Mouse (Mus musculus) neural tube, embryonic 12.5 days (tissue): ENCODE data around the gene Tcf23. TPM values are rescaled to one million over a fixed set of nuclear protein-coding genes. Genes with fewer than 3 reads are reported as not detected.

Experiments used
- ATAC-seq: fragments of 200-750 bp; cut with Nextera tagmentation; 2 replicates; pipeline ENCODE4 v1.8.0; 2017; ENCODE audit warnings: low read depth, mild to moderate bottlenecking, moderate TSS enrichment, moderate library complexity; ENCODE audit not compliant: low FRiP score
- H3K27ac ChIP-seq: fragments of 300-500 bp; sonication (generic); 2 replicates; pipeline ENCODE4 v1.5.1; 2016
- H3K27me3 ChIP-seq: fragments of 300-500 bp; sonication (generic); replicated peaks from 2 replicates; pipeline ENCODE4 v1.6.1; 2016; ENCODE audit warnings: mild to moderate bottlenecking
- H3K36me3 ChIP-seq: fragments of 300-500 bp; sonication (generic); 2 replicates; pipeline ENCODE4 v1.6.1; 2016; ENCODE audit warnings: mild to moderate bottlenecking
- H3K4me1 ChIP-seq: fragments of 300-500 bp; sonication (generic); 2 replicates; pipeline ENCODE4 v1.6.1; 2016
- H3K4me2 ChIP-seq: fragments of 300-500 bp; sonication (generic); replicated peaks from 2 replicates; pipeline ENCODE4 v1.6.1; 2016; ENCODE audit warnings: mild to moderate bottlenecking
- H3K4me3 ChIP-seq: fragments of 300-500 bp; sonication (generic); 2 replicates; pipeline ENCODE4 v1.5.1; 2016
- H3K9ac ChIP-seq: fragments of 300-500 bp; sonication (generic); 2 replicates; pipeline ENCODE4 v1.6.1; 2016; ENCODE audit warnings: mild to moderate bottlenecking
- H3K9me3 ChIP-seq: fragments of 300-500 bp; sonication (generic); 2 replicates; pipeline ENCODE4 v1.6.1; 2016; ENCODE audit warnings: mild to moderate bottlenecking
- WGBS: fragments of 180-500 bp; shearing (Covaris S2); methylation state at CpG from one replicate; pipeline ENCODE4 v1.1.7; 2016; 5-methylcytosine and 5-hydroxymethylcytosine counted together
- polyA plus RNA-seq: library from polyadenylated mRNA; unstranded; fragments of >200 nt; fragmentation: Nextera tagmentation; extraction: Ambion mirVana; gene quantifications from 2 replicates; pipeline ENCODE4 v1.2.1, GENCODE M21; 2016

Tcf23 gene
- polyA plus RNA-seq: not detected in 2 replicates

DNA sequence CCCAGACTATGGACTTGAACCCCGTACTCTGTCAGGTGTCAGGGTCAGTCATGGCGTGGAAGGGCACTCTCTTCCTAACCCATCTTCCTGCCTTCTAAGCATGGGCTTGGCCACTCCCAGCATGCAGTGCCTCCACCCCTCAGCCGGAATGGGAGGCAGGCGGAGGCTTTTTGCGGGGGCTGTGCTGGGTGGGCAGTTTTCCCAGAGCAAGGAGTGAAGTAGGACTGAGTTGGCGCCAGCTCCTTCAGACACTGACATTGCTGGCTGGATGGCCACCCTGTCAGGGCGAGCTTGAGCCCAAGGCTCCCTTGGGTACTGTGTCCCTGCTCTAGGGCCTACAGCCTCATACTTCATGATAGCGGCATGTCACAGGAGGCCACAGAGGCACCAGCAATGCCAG lies at the start of gene Tcf23:
Tcf23 (plus strand) TSS at position 247 of the 400 bp plus-strand sequence.
- Histone ChIP-seq H3K4me2 (no peak within 1 kb of the TSS), H3K9ac (no peak within 1 kb of the TSS), H3K27ac (no peak within 1 kb of the TSS), H3K4me3 (no peak within 1 kb of the TSS), H3K4me1 (no peaks in the 10 kb centered on the region), H3K9me3 (no peaks in the 10 kb centered on the region), H3K36me3 (no peaks in the 10 kb centered on the region), H3K27me3 (no peaks in the 10 kb centered on the region)
- no peak for ATAC-seq
- 76% methylated on average over 8 of the region's 8 CpGs for WGBS

DNA sequence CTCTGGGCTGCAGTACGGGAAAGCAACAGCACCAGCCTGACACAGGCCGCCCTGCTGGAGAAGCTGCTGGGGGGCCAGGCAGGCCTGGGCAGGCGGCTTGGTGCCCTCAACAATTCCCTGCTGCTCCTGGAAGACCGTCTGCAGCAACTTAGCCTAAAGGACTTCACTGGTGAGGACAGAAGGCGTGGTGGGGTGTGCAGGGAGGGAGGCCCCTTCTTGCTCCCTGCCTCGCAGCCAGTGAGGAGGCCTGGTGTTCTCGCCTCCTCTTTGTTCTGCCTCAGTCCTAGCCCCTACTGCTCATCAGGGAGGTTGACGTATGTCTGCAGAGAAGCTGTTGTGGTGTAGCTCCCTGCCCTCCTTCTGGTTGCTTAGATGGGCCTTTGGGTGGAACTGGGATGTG lies 49.8 kb upstream of the Tcf23 start:
- no peak for ATAC-seq
- H3K27me3 ChIP-seq: no peaks in the 10 kb centered on the region
- H3K4me1 ChIP-seq: peaks cover 29% of the 10 kb centered on the region
- H3K9me3 ChIP-seq: no peaks in the 10 kb centered on the region
- WGBS: 82% methylated on average over 8 of the region's 8 CpGs
- no peak overlapping the region for H3K27ac ChIP-seq
- H3K36me3 ChIP-seq: peaks cover 5% of the 10 kb centered on the region; the same call in 1 of the 2 replicates
- H3K4me3 ChIP-seq: no peak overlapping the region
- no peak overlapping the region for H3K9ac ChIP-seq
- no peak overlapping the region for H3K4me2 ChIP-seq

DNA sequence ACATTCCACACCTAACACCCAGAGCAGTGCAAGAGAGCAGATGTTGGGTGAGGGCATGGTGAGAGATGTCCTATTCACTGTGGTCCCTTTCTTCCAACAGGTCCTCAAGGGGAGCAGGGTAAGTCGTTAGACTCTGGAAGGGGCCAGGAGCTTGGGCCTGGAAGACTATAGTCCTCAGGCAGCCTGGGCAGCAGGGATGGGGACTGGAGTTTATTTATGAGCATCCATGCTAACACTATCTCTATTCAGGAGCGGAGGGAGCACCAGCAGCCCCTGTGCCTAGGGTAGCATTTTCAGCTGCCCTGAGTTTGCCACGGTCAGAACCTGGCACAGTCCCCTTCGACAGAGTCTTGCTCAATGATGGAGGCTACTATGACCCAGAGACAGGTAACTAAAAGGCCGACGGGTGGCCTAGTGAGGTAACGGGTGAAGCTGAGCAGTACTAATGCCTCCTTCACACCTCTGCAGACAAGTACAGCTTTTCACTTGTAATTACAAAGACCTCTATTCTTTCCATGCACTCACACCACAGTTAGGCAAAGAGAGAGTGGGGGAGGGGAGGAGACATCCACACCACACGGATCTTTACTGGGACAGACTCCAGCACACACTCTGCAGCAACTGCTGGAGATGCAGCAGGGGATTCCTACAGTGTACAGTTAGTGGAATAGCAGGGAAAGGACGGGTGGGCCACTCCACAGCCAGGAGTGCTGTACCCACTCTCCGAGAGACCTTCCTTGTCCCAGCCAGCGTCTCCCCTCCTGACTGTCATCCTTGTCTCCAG lies 48.4 kb upstream of the Tcf23 start:
- H3K27ac ChIP-seq: no peak overlapping the region

DNA sequence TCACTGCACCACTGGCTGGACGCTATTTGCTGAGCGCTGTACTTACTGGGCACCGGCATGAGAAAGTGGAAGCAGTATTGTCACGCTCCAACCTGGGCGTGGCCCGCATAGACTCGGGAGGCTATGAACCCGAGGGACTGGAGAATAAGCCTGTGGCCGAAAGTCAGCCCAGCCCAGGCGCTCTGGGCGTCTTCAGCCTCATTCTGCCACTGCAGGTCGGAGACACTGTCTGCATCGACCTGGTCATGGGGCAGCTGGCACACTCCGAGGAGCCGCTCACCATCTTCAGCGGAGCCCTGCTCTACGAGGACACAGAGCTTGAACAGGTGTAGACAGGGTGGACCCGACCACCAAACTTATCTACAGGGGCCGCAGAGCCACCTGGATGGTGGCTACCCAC lies 47.8 kb upstream of the Tcf23 start:
- Histone ChIP-seq H3K27me3 (no peaks in the 10 kb centered on the region), H3K4me3 (no peak overlapping the region), H3K9me3 (no peaks in the 10 kb centered on the region), H3K27ac (no peak overlapping the region), H3K36me3 (peaks cover 5% of the 10 kb centered on the region; the same call in 1 of the 2 replicates), H3K4me1 (peaks cover 17% of the 10 kb centered on the region), H3K4me2 (peak overlapping the region; percentile 82), H3K9ac (no peak overlapping the region)
- 58% methylated on average over 19 of the region's 19 CpGs for WGBS
- ATAC-seq: 0 out of 2 replicates have a peak, but pooled peaks have one; percentile 4

More for the DNA sequence above, 48.4 kb upstream of the Tcf23 start:
- Histone ChIP-seq H3K36me3 (peaks cover 5% of the 10 kb centered on the region; the same call in 1 of the 2 replicates), H3K4me3 (no peak overlapping the region), H3K9me3 (no peaks in the 10 kb centered on the region), H3K9ac (no peak overlapping the region), H3K4me2 (0 out of 2 replicates have a peak overlapping the region, but pooled peaks have one; percentile 82), H3K4me1 (peaks cover 22% of the 10 kb centered on the region), H3K27me3 (no peaks in the 10 kb centered on the region)
- ATAC-seq: no peak
- WGBS: 65% methylated on average over 11 of the region's 11 CpGs

DNA sequence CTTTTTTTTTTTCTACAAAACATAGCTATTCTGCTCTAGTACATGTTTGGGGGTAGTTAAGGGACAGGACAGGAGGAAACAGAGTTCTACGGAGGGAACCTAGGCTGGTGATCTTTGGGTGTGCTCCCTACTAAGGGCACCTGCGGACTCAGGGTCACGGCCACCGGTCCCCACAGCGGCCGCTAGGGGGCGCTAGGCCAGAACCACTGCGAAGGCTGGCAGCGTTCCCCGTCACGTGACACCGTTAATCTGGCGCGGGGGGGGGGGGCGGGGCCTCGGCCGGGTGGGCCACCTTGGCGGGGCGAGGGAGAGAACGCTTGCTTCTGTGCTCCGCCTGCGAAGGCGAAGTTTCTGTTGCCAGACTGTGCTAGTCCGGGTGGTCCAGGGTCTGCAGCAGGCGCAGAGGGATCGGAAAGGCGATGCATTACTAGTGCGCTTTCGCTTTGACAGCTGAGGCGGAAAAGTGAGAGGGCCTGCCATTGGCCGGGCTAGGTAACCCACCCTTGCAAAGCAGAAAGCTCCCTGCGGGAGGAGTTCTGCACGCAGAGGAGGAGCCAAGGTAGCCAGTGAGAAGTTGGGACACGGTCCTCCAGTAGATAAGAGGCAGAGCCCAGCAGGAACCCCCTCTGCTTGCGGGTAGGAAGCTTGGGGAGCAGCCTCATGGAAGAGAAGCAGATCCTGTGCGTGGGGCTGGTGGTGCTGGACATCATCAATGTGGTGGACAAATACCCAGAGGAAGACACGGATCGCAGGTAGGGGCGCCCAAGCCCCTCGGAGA lies 47.0 kb upstream of the Tcf23 start, which contains the start of gene Khk:
Khk (plus strand) TSS at position 176 of the 778 bp plus-strand sequence.
- Histone ChIP-seq H3K9ac (peak within 1 kb of the TSS; percentile 59), H3K4me1 (peaks cover 13% of the 10 kb centered on the region), H3K27me3 (no peaks in the 10 kb centered on the region), H3K4me3 (peak within 1 kb of the TSS; percentile 47), H3K4me2 (peak within 1 kb of the TSS; percentile 82), H3K9me3 (no peaks in the 10 kb centered on the region), H3K27ac (0 out of 2 replicates have a peak within 1 kb of the TSS, but pooled peaks have one; percentile 16), H3K36me3 (peaks cover 5% of the 10 kb centered on the region; the same call in 1 of the 2 replicates)
- WGBS: under 1% methylated on average over 40 of the region's 40 CpGs
- peak; percentile 66 for ATAC-seq

DNA sequence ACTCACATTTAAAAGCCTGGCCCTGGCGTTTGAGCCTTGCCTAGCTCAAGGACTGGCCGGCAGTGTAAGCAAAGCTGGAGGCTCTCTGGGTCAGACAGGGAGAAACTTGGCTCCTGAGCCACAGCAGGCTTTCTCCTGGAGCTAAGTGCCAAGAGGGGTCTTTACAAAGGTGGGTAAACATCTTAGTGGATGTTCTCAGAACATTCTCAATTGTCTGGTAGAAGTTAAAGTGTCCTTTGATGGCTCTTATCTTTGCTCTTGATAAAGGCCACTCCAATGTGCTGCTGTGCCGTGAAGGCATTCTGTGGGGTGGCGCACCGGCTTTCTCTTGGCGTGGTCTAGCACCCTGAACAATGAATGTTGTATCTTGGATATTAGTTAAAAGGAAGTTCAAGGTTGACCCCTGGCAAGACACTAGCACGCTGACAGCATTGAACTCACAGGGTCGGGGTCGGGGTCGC lies 45.9 kb upstream of the Tcf23 start:
- no peak for ATAC-seq
- Histone ChIP-seq H3K9me3 (no peaks in the 10 kb centered on the region), H3K9ac (no peak overlapping the region), H3K27me3 (no peaks in the 10 kb centered on the region), H3K4me3 (no peak overlapping the region), H3K36me3 (peaks cover 5% of the 10 kb centered on the region; the same call in 1 of the 2 replicates), H3K4me1 (peaks cover 13% of the 10 kb centered on the region), H3K27ac (no peak overlapping the region), H3K4me2 (peak overlapping the region; percentile 82)
- WGBS: 75% methylated on average over 10 of the region's 10 CpGs

DNA sequence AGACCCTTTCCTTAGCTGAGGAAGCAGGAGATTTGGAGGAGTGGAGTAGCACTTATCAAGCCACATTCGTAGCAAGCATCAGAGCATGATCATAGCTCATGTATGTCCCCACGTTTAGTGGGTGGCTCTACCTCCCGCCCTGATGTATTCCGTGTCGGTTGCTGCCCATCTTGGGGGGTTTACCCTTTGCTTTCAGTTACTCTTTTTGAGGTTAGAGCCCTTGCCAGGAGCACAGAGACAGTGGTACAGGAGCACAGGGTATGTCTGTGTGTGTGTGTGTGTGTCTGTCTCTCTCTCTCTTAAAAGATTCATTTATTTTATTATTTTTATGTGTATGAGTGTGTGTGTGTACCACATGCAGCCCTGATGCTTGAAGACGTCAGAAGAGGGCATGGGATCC lies 45.3 kb upstream of the Tcf23 start:
- Histone ChIP-seq H3K4me3 (no peak overlapping the region), H3K4me1 (peaks cover 13% of the 10 kb centered on the region), H3K36me3 (peaks cover 3% of the 10 kb centered on the region; the same call in 1 of the 2 replicates), H3K9me3 (no peaks in the 10 kb centered on the region), H3K27me3 (no peaks in the 10 kb centered on the region), H3K4me2 (no peak overlapping the region), H3K9ac (no peak overlapping the region), H3K27ac (no peak overlapping the region)
- 88% methylated on average over 6 of the region's 6 CpGs for WGBS
- no peak for ATAC-seq

DNA sequence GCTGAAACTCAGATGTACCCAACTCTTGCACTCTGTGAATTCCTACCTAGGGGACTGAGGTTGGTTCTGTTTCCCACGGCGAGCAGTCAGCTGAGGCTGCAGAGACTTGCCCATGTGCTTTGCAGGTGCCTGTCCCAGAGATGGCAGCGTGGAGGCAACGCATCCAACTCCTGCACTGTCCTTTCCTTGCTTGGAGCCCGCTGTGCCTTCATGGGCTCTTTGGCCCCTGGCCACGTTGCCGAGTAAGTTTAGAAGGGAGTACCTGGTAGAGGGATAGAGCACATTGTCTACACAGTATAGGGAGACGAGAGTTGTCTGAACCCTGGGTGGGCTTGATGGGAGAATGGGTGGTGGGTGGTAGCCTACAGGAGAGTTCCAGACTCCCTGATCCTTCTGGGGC lies 43.8 kb upstream of the Tcf23 start:
- WGBS: 79% methylated on average over 8 of the region's 8 CpGs
- Histone ChIP-seq H3K36me3 (no peaks in the 10 kb centered on the region), H3K9me3 (no peaks in the 10 kb centered on the region), H3K4me2 (no peak overlapping the region), H3K27ac (no peak overlapping the region), H3K4me1 (peaks cover 13% of the 10 kb centered on the region), H3K4me3 (no peak overlapping the region), H3K9ac (no peak overlapping the region), H3K27me3 (no peaks in the 10 kb centered on the region)
- ATAC-seq: no peak

DNA sequence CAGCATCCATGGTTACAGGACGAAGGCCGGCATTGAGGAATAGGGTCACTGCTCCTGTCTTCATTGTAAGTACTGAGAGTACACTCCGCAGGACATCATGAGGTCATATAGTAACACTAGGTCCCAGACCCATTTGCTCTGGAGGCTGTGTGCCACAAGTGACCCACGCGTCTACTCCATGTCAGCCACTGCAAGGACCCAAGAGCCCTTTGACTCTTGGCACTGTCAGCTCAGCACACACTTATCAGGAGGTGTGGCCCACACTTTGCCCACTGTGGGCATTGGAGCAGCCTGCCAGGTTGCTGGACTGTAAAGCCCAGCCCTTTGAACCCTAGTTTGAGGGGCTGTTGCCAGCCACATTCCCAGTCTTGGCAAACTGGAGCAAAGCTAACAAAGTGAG lies 43.2 kb upstream of the Tcf23 start:
- no peaks in the 10 kb centered on the region for H3K36me3 ChIP-seq
- H3K27me3 ChIP-seq: no peaks in the 10 kb centered on the region
- H3K9me3 ChIP-seq: no peaks in the 10 kb centered on the region
- no peak overlapping the region for H3K4me2 ChIP-seq
- no peak overlapping the region for H3K9ac ChIP-seq
- 86% methylated on average over 5 of the region's 5 CpGs for WGBS
- no peak for ATAC-seq
- H3K27ac ChIP-seq: no peak overlapping the region
- H3K4me1 ChIP-seq: peaks cover 13% of the 10 kb centered on the region
- no peak overlapping the region for H3K4me3 ChIP-seq

DNA sequence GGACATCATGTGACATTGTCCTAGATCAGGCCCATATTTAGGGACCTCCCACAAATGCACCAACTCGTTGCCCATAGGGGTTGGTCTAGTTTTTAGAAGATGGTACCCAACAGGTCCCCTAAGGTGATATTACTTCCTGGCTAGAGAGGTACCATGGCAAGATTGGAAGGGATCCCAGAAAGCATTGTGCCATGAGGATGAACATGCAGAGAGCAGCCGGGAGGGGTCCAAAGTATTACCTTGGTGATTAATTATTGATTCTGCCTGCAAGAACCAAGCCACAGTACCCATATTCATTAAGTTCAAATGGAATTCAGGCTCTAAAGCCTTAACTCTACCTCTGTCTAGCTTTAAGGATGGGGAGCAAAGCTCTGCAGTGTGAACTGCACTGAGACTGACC lies 42.4 kb upstream of the Tcf23 start:
- Histone ChIP-seq H3K4me3 (no peak overlapping the region), H3K4me1 (peaks cover 13% of the 10 kb centered on the region), H3K4me2 (no peak overlapping the region), H3K9ac (no peak overlapping the region), H3K9me3 (no peaks in the 10 kb centered on the region), H3K27ac (no peak overlapping the region), H3K27me3 (no peaks in the 10 kb centered on the region), H3K36me3 (no peaks in the 10 kb centered on the region)
- 83% methylated on average over 2 of the region's 2 CpGs for WGBS
- ATAC-seq: no peak

DNA sequence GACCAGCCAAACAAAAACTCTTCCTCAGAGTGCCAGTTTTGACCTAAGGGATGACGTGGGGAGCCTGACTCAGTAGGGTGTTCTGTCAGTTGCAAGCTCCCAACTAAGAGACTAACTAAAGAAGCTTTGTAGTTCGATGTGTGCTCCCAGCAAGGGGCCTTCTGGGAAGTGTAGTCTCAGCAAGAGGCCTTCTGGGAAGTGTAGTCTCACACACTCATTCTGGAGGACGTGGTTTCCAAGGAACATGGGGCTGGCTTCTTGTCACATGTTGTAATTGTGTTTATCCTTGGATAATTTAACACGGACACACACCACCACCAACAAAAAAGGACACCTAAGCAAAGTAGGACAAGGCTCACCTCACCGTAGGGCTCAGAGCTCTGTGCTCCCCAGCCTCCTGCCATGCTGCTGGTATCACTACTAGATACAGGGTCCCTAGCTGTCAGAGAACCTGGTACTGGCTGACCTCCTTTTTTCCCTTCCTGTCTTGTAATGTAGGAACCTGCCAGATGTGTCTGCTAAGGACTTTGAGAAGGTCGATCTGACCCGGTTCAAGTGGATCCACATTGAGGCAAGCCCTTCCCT lies 40.4 kb upstream of the Tcf23 start:
- H3K27ac ChIP-seq: no peak overlapping the region
- peak; percentile 65; the same call in 1 of the 2 replicates for ATAC-seq
- H3K4me3 ChIP-seq: no peak overlapping the region
- H3K4me1 ChIP-seq: no peaks in the 10 kb centered on the region
- no peak overlapping the region for H3K9ac ChIP-seq
- H3K27me3 ChIP-seq: no peaks in the 10 kb centered on the region
- no peaks in the 10 kb centered on the region for H3K36me3 ChIP-seq
- WGBS: 44% methylated on average over 7 of the region's 7 CpGs
- H3K4me2 ChIP-seq: peak overlapping the region; percentile 45
- H3K9me3 ChIP-seq: no peaks in the 10 kb centered on the region

DNA sequence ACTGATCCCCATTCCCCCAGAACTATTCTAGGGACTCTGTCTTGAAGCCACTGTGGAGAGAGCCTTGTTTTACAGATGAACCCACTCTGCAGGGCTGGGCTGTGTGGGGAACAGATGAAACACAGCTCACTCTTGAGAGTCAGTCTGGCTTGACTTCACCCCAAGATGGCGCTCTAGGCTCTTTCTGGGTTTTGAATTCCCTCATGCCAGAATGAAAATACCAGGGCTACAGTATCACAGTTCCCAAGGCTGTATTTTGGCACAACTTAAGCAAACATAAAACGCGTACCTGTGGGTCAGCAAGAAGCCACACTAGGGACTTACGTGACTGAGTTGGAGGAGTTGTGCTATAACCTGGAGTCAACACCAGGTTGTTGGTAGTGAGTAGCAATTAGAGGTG lies 38.3 kb upstream of the Tcf23 start:
- Histone ChIP-seq H3K4me1 (no peaks in the 10 kb centered on the region), H3K27ac (no peak overlapping the region), H3K9ac (no peak overlapping the region), H3K4me3 (no peak overlapping the region), H3K4me2 (no peak overlapping the region), H3K9me3 (no peaks in the 10 kb centered on the region), H3K27me3 (no peaks in the 10 kb centered on the region), H3K36me3 (no peaks in the 10 kb centered on the region)
- WGBS: 49% methylated on average over 4 of the region's 4 CpGs
- ATAC-seq: no peak
